Mouse (Mus musculus) urinary bladder, adult 2 months (tissue): ENCODE data around the gene Mrps35. TPM values are rescaled to one million over a fixed set of nuclear protein-coding genes. Genes with fewer than 3 reads are reported as not detected.

Experiments used
- DNase-seq: peaks from one replicate; pipeline ENCODE4 v3.0.0; 2022; ENCODE audit warnings: low spot score
- polyA plus RNA-seq: library from polyadenylated mRNA; depleted of rRNA; stranded (reverse); fragments of >200 nt; gene quantifications from 2 replicates; pipeline ENCODE4 v1.2.3, GENCODE M21; 2012

The Mrps35 gene
- polyA plus RNA-seq, 1 experiment, result 51.2 TPM

GRCm38 (mm10) chr6:147030096-147030885 lies 12.3 kb upstream of the Mrps35 start:
- no peak for DNase-seq

GRCm38 (mm10) chr6:147032303-147032925 lies 10.2 kb upstream of the Mrps35 start, which contains the start of gene Rep15:
Gene Rep15 (plus strand): TSS chr6:147032584.
- DNase-seq, result no peak

GRCm38 (mm10) chr6:147043633-147044032 lies 1.1 kb downstream of the Mrps35 start:
- DNase-seq, result no peak

GRCm38 (mm10) chr6:147049239-147049805 lies 6.8 kb downstream of the Mrps35 start:
- DNase-seq, result no peak

GRCm38 (mm10) chr6:147051666-147052065 lies 9.1 kb downstream of the Mrps35 start:
- DNase-seq, result no peak

GRCm38 (mm10) chr6:147052440-147052839 lies 9.9 kb downstream of the Mrps35 start:
- DNase-seq, result no peak

- DNase-seq, result no peak
Observed at GRCm38 (mm10) chr6:147053785-147054646, 11.5 kb downstream of the Mrps35 start.

- no peak for DNase-seq
Observed at GRCm38 (mm10) chr6:147055374-147055977, 12.9 kb downstream of the Mrps35 start.

- no peak for DNase-seq
Observed at GRCm38 (mm10) chr6:147059326-147059725, 16.8 kb downstream of the Mrps35 start.

GRCm38 (mm10) chr6:147061630-147062029 lies 19.1 kb downstream of the Mrps35 start:
- DNase-seq, result no peak

- DNase-seq, result no peak
Observed at GRCm38 (mm10) chr6:147062034-147062433, 19.5 kb downstream of the Mrps35 start.

- no peak for DNase-seq
Observed at GRCm38 (mm10) chr6:147062694-147063093, 20.1 kb downstream of the Mrps35 start.

- DNase-seq, result no peak
Observed at GRCm38 (mm10) chr6:147064226-147064943, 21.8 kb downstream of the Mrps35 start.

- DNase-seq, result no peak
Observed at GRCm38 (mm10) chr6:147064944-147065261, 22.3 kb downstream of the Mrps35 start.

GRCm38 (mm10) chr6:147075808-147076387 lies 33.3 kb downstream of the Mrps35 start:
- DNase-seq, result no peak

GRCm38 (mm10) chr6:147076878-147077277 lies 34.3 kb downstream of the Mrps35 start:
- DNase-seq, result no peak

GRCm38 (mm10) chr6:147079919-147080318 lies 37.4 kb downstream of the Mrps35 start:
- DNase-seq, result no peak

- no peak for DNase-seq
Observed at GRCm38 (mm10) chr6:147085398-147086040, 43.0 kb downstream of the Mrps35 start.

- no peak for DNase-seq
Observed at GRCm38 (mm10) chr6:147086594-147087225, 44.1 kb downstream of the Mrps35 start, which contains the start of gene Mansc4. Gene Mansc4 (minus strand): TSS chr6:147087032.
